Mouse (Mus musculus): ENCODE data around the gene Nlrc4. TPM values are rescaled to one million over a fixed set of nuclear protein-coding genes. Genes with fewer than 3 reads are reported as not detected.

Nlrc4 gene
- total RNA-seq, 4 experiments from 2014 or later, result 0.07 to 0.13 (median 0.07) TPM; not detected in 1

Other genes with a start within 250 kb of the Nlrc4 start
- gene Memo1, start 163.6 kb downstream of the Nlrc4 start, total RNA-seq (2022), result 10 to 100 TPM; 46.9 to 53.6 (median 52.8) TPM
- gene Dpy30, start 135.2 kb downstream of the Nlrc4 start, total RNA-seq (2022), result 10 to 100 TPM; 41.5 to 47.7 (median 44.5) TPM
- gene Spast, start 120.2 kb downstream of the Nlrc4 start, total RNA-seq (2022), result 10 to 100 TPM; 46.1 to 59.4 (median 53.1) TPM
- gene Slc30a6, start 63.5 kb downstream of the Nlrc4 start, total RNA-seq (2022), result 1 to 10 TPM; 4.3 to 7.2 (median 6.2) TPM
- 10 to 100 TPM; 27.7 to 43.6 (median 32.0) TPM for gene Yipf4, start 30.4 kb upstream of the Nlrc4 start, total RNA-seq (2022)
- gene Birc6, start 69.2 kb upstream of the Nlrc4 start, total RNA-seq (2022), result 10 to 100 TPM; 56.9 to 74.8 (median 60.7) TPM

Measured in gastrocnemius, adult 8-10 months (tissue).